Mouse (Mus musculus) c-Kit-negative CD71-positive TER-119-positive erythroid progenitor cells, embryonic 14.5 days (primary cell): ENCODE results near the gene H2-DMa.
A peak's percentile ranks its signal among the peaks of the same experiment; 100 is the strongest.
"Not testable (repeated sequence)": the region's sequence is repeated elsewhere in the genome, so short reads cannot be mapped to it uniquely, and the experiment has no call there.

Experiments used
- DNase-seq: peaks from one replicate; pipeline ENCODE4 v3.0.0-alpha.2; 2013; ENCODE audit warnings: low read depth, low spot score

The H2-DMa gene

GRCm38 (mm10) chr17:34126826-34127420 lies 7.6 kb downstream of the H2-DMa start:
- no peak for DNase-seq

GRCm38 (mm10) chr17:34127475-34127874 lies 8.1 kb downstream of the H2-DMa start:
- DNase-seq = no peak

- DNase-seq = no peak
These were observed 9.1 kb downstream of the H2-DMa start for GRCm38 (mm10) chr17:34128264-34128937.

GRCm38 (mm10) chr17:34128944-34129791 lies 9.8 kb downstream of the H2-DMa start:
- DNase-seq = no peak

- no peak for DNase-seq
These were observed 11.0 kb downstream of the H2-DMa start for GRCm38 (mm10) chr17:34130073-34130947.

GRCm38 (mm10) chr17:34131911-34132310 lies 12.6 kb downstream of the H2-DMa start:
- no peak for DNase-seq

- no peak for DNase-seq
These were observed 13.9 kb downstream of the H2-DMa start for GRCm38 (mm10) chr17:34133289-34133688.

GRCm38 (mm10) chr17:34134451-34134850 lies 15.1 kb downstream of the H2-DMa start:
- DNase-seq = no peak

GRCm38 (mm10) chr17:34135297-34136224 lies 16.2 kb downstream of the H2-DMa start:
- DNase-seq = peak; percentile 87

GRCm38 (mm10) chr17:34137601-34138000 lies 18.3 kb downstream of the H2-DMa start:
- DNase-seq = no peak

- no peak for DNase-seq
These were observed 19.3 kb downstream of the H2-DMa start for GRCm38 (mm10) chr17:34138655-34139054.

GRCm38 (mm10) chr17:34139416-34139815 lies 20.1 kb downstream of the H2-DMa start:
- DNase-seq = no peak

- DNase-seq = no peak
These were observed 20.9 kb downstream of the H2-DMa start for GRCm38 (mm10) chr17:34140240-34140639.

- DNase-seq = no peak
These were observed 22.1 kb downstream of the H2-DMa start for GRCm38 (mm10) chr17:34141448-34141847.

- no peak for DNase-seq
These were observed 23.2 kb downstream of the H2-DMa start for GRCm38 (mm10) chr17:34142456-34143010.

- no peak for DNase-seq
These were observed 23.7 kb downstream of the H2-DMa start, which contains the start of gene H2-DMb2 for GRCm38 (mm10) chr17:34143033-34143432. TSS of gene H2-DMb2 (plus strand) at chr17:34143307.

- no peak for DNase-seq
These were observed 24.1 kb downstream of the H2-DMa start for GRCm38 (mm10) chr17:34143461-34143860.

GRCm38 (mm10) chr17:34144221-34144620 lies 24.9 kb downstream of the H2-DMa start:
- DNase-seq = not testable (repeated sequence)

- no peak for DNase-seq
These were observed 25.6 kb downstream of the H2-DMa start for GRCm38 (mm10) chr17:34144960-34145371.

GRCm38 (mm10) chr17:34152923-34153322 lies 33.6 kb downstream of the H2-DMa start, which contains the start of gene H2-DMb1:
TSS of gene H2-DMb1 (plus strand) at chr17:34153072.
- no peak for DNase-seq
